Mouse (Mus musculus): ENCODE results near the gene Dnajc15. TPM values are rescaled to one million over a fixed set of nuclear protein-coding genes. Genes with fewer than 3 reads are reported as not detected.
"Not testable (repeated sequence)": the region's sequence is repeated elsewhere in the genome, so short reads cannot be mapped to it uniquely, and the experiment has no call there.

Dnajc15 gene
- polyA plus RNA-seq, 1 experiment from 2014 or later, result 109 TPM

DNA sequence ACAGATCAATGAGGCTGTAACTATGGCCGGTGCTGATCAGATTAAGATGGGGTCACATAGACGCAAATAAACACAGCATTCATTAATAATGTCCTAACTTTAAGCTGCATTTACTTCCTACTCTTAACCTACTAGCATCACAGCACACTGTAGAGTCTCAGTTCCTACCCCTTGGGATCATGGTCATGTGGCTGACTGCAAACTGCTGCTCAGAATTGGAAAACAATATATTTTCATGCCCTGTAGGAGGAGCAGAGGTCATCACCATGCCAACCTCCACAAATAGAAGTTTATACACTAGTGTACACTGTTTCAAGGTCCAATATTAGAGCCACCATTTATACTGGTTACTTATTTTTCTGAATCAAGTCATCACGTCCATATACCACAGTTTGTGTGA, 21.0 kb upstream of the Dnajc15 start:
- Histone ChIP-seq H3K36me3 (ENCODE audit: control insufficient read depth, insufficient read depth, low read length) (no peaks in the 10 kb centered on the region), H3K4me3 (ENCODE audit: low read depth, low read length) (no peak overlapping the region), H3K27ac (ENCODE audit: low read depth) (no peak overlapping the region), H3K9ac (ENCODE audit: low read length) (no peak overlapping the region), H3K4me1 (replicated peaks; ENCODE audit: control insufficient read depth, insufficient read depth, low read length) (no peaks in the 10 kb centered on the region), H3K4me2 (ENCODE audit: low read length) (no peak overlapping the region), H3K9me3 (ENCODE audit: control insufficient read depth, low read length) (no peaks in the 10 kb centered on the region), H3K27me3 (replicated peaks; ENCODE audit: control insufficient read depth, insufficient read depth, low read length) (no peaks in the 10 kb centered on the region)
- WGBS, result 85% methylated on average over 3 of the region's 3 CpGs
- DNase-seq (ENCODE audit: low spot score) (no peak), ATAC-seq (replicated peaks; ENCODE audit: low FRiP score, low TSS enrichment, low read depth) (no peak)

- no peak for ATAC-seq (replicated peaks; ENCODE audit: low FRiP score, low TSS enrichment, low read depth)
- no peak overlapping the region for H3K9ac ChIP-seq (ENCODE audit: low read length)
- WGBS, result 86% methylated on average over 7 of the region's 7 CpGs
- H3K27me3 ChIP-seq (replicated peaks; ENCODE audit: control insufficient read depth, insufficient read depth, low read length), result no peaks in the 10 kb centered on the region
- no peak overlapping the region for H3K4me2 ChIP-seq (ENCODE audit: low read length)
- H3K4me1 ChIP-seq (replicated peaks; ENCODE audit: control insufficient read depth, insufficient read depth, low read length), result no peaks in the 10 kb centered on the region
- DNase-seq (ENCODE audit: low spot score), result no peak
- H3K36me3 ChIP-seq (ENCODE audit: control insufficient read depth, insufficient read depth, low read length), result no peaks in the 10 kb centered on the region
- H3K9me3 ChIP-seq (ENCODE audit: control insufficient read depth, low read length), result no peaks in the 10 kb centered on the region
- no peak overlapping the region for H3K27ac ChIP-seq (ENCODE audit: low read depth)
- no peak overlapping the region for H3K4me3 ChIP-seq (ENCODE audit: low read depth, low read length)
Measured at GRCm38 (mm10) chr14:77889911-77890310, 15.0 kb upstream of the Dnajc15 start.

- Histone ChIP-seq H3K9ac (ENCODE audit: low read length) (no peak overlapping the region), H3K27ac (ENCODE audit: low read depth) (no peak overlapping the region), H3K4me2 (ENCODE audit: low read length) (no peak overlapping the region), H3K4me3 (ENCODE audit: low read depth, low read length) (no peak overlapping the region), H3K36me3 (ENCODE audit: control insufficient read depth, insufficient read depth, low read length) (no peaks in the 10 kb centered on the region), H3K9me3 (ENCODE audit: control insufficient read depth, low read length) (no peaks in the 10 kb centered on the region), H3K27me3 (replicated peaks; ENCODE audit: control insufficient read depth, insufficient read depth, low read length) (no peaks in the 10 kb centered on the region), H3K4me1 (replicated peaks; ENCODE audit: control insufficient read depth, insufficient read depth, low read length) (no peaks in the 10 kb centered on the region)
- ATAC-seq (replicated peaks; ENCODE audit: low FRiP score, low TSS enrichment, low read depth) (no peak), DNase-seq (ENCODE audit: low spot score) (no peak)
- WGBS, result 87% methylated on average over 4 of the region's 4 CpGs
Measured at GRCm38 (mm10) chr14:77886941-77887340, 12.0 kb upstream of the Dnajc15 start.

- Histone ChIP-seq H3K4me1 (replicated peaks; ENCODE audit: control insufficient read depth, insufficient read depth, low read length) (no peaks in the 10 kb centered on the region), H3K36me3 (ENCODE audit: control insufficient read depth, insufficient read depth, low read length) (no peaks in the 10 kb centered on the region)
- 76% methylated on average over 3 of the region's 3 CpGs for WGBS
Measured at GRCm38 (mm10) chr14:77886376-77886775, 11.5 kb upstream of the Dnajc15 start.

DNA sequence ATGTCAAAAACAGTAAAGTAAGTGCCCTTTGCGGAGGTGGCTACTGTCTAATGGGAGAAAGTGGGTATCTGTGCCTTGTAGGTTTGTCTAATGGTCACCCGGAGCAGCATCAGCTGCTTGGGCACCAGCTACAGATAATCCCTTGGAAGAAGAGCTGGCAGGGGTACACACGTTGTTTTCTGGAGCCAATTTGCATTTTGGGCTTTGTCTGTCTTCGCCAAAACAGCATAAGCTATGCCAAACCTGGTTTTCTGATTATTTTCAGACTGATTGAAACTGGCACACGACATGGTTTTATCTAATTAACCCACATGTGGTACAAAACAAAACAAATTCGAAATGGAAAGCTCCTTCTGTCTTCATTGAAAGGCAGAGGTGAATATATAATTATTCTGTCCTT, 7.7 kb upstream of the Dnajc15 start:
- Histone ChIP-seq H3K4me3 (ENCODE audit: low read depth, low read length) (no peak overlapping the region), H3K9me3 (ENCODE audit: control insufficient read depth, low read length) (no peaks in the 10 kb centered on the region), H3K4me1 (replicated peaks; ENCODE audit: control insufficient read depth, insufficient read depth, low read length) (no peaks in the 10 kb centered on the region), H3K4me2 (ENCODE audit: low read length) (no peak overlapping the region), H3K9ac (ENCODE audit: low read length) (no peak overlapping the region), H3K27ac (ENCODE audit: low read depth) (no peak overlapping the region), H3K36me3 (ENCODE audit: control insufficient read depth, insufficient read depth, low read length) (no peaks in the 10 kb centered on the region), H3K27me3 (replicated peaks; ENCODE audit: control insufficient read depth, insufficient read depth, low read length) (no peaks in the 10 kb centered on the region)
- no peak for ATAC-seq (replicated peaks; ENCODE audit: low FRiP score, low TSS enrichment, low read depth)
- no peak for DNase-seq (ENCODE audit: low spot score)
- WGBS, result 76% methylated on average over 6 of the region's 6 CpGs

More at GRCm38 (mm10) chr14:77886376-77886775, 11.5 kb upstream of the Dnajc15 start:
- no peak overlapping the region for H3K4me2 ChIP-seq (ENCODE audit: low read length)
- no peak overlapping the region for H3K4me3 ChIP-seq (ENCODE audit: low read depth, low read length)
- H3K9ac ChIP-seq (ENCODE audit: low read length), result no peak overlapping the region
- no peak overlapping the region for H3K27ac ChIP-seq (ENCODE audit: low read depth)
- no peaks in the 10 kb centered on the region for H3K27me3 ChIP-seq (replicated peaks; ENCODE audit: control insufficient read depth, insufficient read depth, low read length)
- DNase-seq (ENCODE audit: low spot score), result no peak
- H3K9me3 ChIP-seq (ENCODE audit: control insufficient read depth, low read length), result no peaks in the 10 kb centered on the region
- ATAC-seq (replicated peaks; ENCODE audit: low FRiP score, low TSS enrichment, low read depth), result no peak

DNA sequence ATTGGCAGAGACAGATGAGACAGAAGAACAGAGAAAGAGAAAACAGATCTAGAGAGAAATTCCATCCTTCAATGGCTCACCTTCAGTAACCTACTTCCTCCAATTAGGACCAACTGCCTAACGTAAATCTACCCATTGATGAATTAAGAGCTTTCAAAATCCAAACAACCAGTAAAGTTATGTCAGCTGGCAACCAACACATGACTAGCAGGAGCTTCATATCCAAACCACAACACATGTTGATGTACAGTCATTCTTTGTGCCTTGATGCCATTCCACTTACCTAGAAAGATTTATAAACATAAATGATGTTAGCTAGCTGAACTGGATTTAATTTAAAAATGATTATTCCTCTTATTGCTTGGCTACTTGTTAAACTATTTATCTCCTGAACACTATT, 7.1 kb upstream of the Dnajc15 start:
- Histone ChIP-seq H3K27ac (ENCODE audit: low read depth) (no peak overlapping the region), H3K9me3 (ENCODE audit: control insufficient read depth, low read length) (no peaks in the 10 kb centered on the region), H3K36me3 (ENCODE audit: control insufficient read depth, insufficient read depth, low read length) (no peaks in the 10 kb centered on the region), H3K27me3 (replicated peaks; ENCODE audit: control insufficient read depth, insufficient read depth, low read length) (no peaks in the 10 kb centered on the region), H3K9ac (ENCODE audit: low read length) (no peak overlapping the region), H3K4me2 (ENCODE audit: low read length) (no peak overlapping the region), H3K4me1 (replicated peaks; ENCODE audit: control insufficient read depth, insufficient read depth, low read length) (no peaks in the 10 kb centered on the region), H3K4me3 (ENCODE audit: low read depth, low read length) (no peak overlapping the region)
- no peak for DNase-seq (ENCODE audit: low spot score)
- WGBS, result 79% methylated on average over 1 of the region's 1 CpGs
- no peak for ATAC-seq (replicated peaks; ENCODE audit: low FRiP score, low TSS enrichment, low read depth)

DNA sequence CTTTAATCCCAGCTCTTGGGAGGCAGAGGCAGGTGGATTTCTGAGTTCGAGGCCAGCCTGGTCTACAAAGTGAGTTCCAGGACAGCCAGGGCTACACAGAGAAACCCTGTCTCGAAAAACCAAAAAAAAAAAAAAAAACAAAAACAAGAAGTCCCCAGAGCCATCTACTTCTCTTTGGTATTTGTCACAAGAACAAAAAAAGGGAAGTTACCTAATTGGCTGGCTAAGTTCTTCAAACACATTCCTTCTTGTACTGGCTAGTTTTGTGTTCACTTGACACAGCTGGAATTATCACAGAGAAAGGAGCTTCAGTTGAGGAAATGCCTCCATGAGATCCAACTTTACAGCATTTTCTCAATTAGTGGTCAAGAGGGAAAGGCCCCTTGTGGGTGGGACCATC, 3.0 kb upstream of the Dnajc15 start:
- not testable (repeated sequence) for DNase-seq (ENCODE audit: low spot score); H3K4me1 ChIP-seq (replicated peaks; ENCODE audit: control insufficient read depth, insufficient read depth, low read length); H3K27ac ChIP-seq (ENCODE audit: low read depth); H3K4me2 ChIP-seq (ENCODE audit: low read length); H3K9me3 ChIP-seq (ENCODE audit: control insufficient read depth, low read length); ATAC-seq (replicated peaks; ENCODE audit: low FRiP score, low TSS enrichment, low read depth); H3K4me3 ChIP-seq (ENCODE audit: low read depth, low read length); H3K27me3 ChIP-seq (replicated peaks; ENCODE audit: control insufficient read depth, insufficient read depth, low read length); H3K9ac ChIP-seq (ENCODE audit: low read length); H3K36me3 ChIP-seq (ENCODE audit: control insufficient read depth, insufficient read depth, low read length)
- WGBS, result 82% methylated on average over 2 of the region's 2 CpGs

GRCm38 (mm10) chr14:77876199-77876598, 1.3 kb upstream of the Dnajc15 start:
- Histone ChIP-seq H3K27me3 (replicated peaks; ENCODE audit: control insufficient read depth, insufficient read depth, low read length) (no peaks in the 10 kb centered on the region), H3K4me3 (ENCODE audit: low read depth, low read length) (no peak overlapping the region), H3K27ac (ENCODE audit: low read depth) (no peak overlapping the region), H3K36me3 (ENCODE audit: control insufficient read depth, insufficient read depth, low read length) (no peaks in the 10 kb centered on the region), H3K9me3 (ENCODE audit: control insufficient read depth, low read length) (no peaks in the 10 kb centered on the region), H3K4me2 (ENCODE audit: low read length) (no peak overlapping the region), H3K4me1 (replicated peaks; ENCODE audit: control insufficient read depth, insufficient read depth, low read length) (no peaks in the 10 kb centered on the region; the same call in 1 of the 2 replicates), H3K9ac (ENCODE audit: low read length) (no peak overlapping the region)
- DNase-seq (ENCODE audit: low spot score), result no peak
- 82% methylated on average over 1 of the region's 1 CpGs for WGBS
- ATAC-seq (replicated peaks; ENCODE audit: low FRiP score, low TSS enrichment, low read depth), result no peak

GRCm38 (mm10) chr14:77871380-77871975, 3.4 kb downstream of the Dnajc15 start:
- Histone ChIP-seq H3K36me3 (ENCODE audit: control insufficient read depth, insufficient read depth, low read length) (no peaks in the 10 kb centered on the region), H3K4me3 (ENCODE audit: low read depth, low read length) (no peak overlapping the region), H3K4me2 (ENCODE audit: low read length) (no peak overlapping the region), H3K27ac (ENCODE audit: low read depth) (no peak overlapping the region), H3K27me3 (replicated peaks; ENCODE audit: control insufficient read depth, insufficient read depth, low read length) (no peaks in the 10 kb centered on the region), H3K4me1 (replicated peaks; ENCODE audit: control insufficient read depth, insufficient read depth, low read length) (no peaks in the 10 kb centered on the region; the same call in 1 of the 2 replicates), H3K9me3 (ENCODE audit: control insufficient read depth, low read length) (no peaks in the 10 kb centered on the region), H3K9ac (ENCODE audit: low read length) (no peak overlapping the region)
- DNase-seq (ENCODE audit: low spot score) (no peak), ATAC-seq (replicated peaks; ENCODE audit: low FRiP score, low TSS enrichment, low read depth) (no peak)
- WGBS, result 89% methylated on average over 6 of the region's 6 CpGs
